Mouse (Mus musculus): Measurements from ENCODE around the gene Neurl1b.

GRCm38 (mm10) chr17:26376994-26377744, 37.5 kb upstream of the Neurl1b start:
- TF ChIP-seq MXI1 (IDR thresholded peaks at IDR 0.05; ENCODE audit: low read depth, low read length) (no peak), SMC3 (IDR thresholded peaks at IDR 0.05; ENCODE audit: low read depth, low read length) (no peak)
